Mouse (Mus musculus) layer of hippocampus, adult 2 months (tissue): ENCODE data around the gene Gm34302. TPM values are rescaled to one million over a fixed set of nuclear protein-coding genes. Genes with fewer than 3 reads are reported as not detected.
"Not testable (repeated sequence)": the region's sequence is repeated elsewhere in the genome, so short reads cannot be mapped to it uniquely, and the experiment has no call there.

Experiments
- DNase-seq, 2 experiments: peaks; one replicate each; pipeline ENCODE4 v3.0.0; 2022; ENCODE audit warnings: low spot score in 2 of 2
- H3K27ac ChIP-seq: fragments of 200-600 bp; 2 replicates; pipeline ENCODE4 v1.8.1; 2022
- H3K4me3 ChIP-seq: fragments of 200-600 bp; 2 replicates; pipeline ENCODE4 v1.8.1; 2022; ENCODE audit warnings: mild to moderate bottlenecking
- CTCF ChIP-seq: fragments of 200-600 bp; conservative IDR thresholded peaks from 2 replicates; pipeline ENCODE4 v1.8.1; 2022; ENCODE audit warnings: antibody characterized with exemption, mild to moderate bottlenecking, moderate library complexity
- long read RNA-seq, 2 experiments: library from polyadenylated mRNA; stranded (forward); transcript quantifications; one replicate each; pipeline ENCODE4 v2.0.0; 2021; ENCODE audit warnings: borderline mapping rate in 2 of 2
- total RNA-seq, 2 experiments: library from RNA; stranded (reverse); gene quantifications; 2 replicates each; pipeline ENCODE4 v1.2.3; 2021

The Gm34302 gene
- total RNA-seq, result not detected
- long read RNA-seq, experiment 1, result 0 reads
- long read RNA-seq, experiment 2, result 0 reads

DNA sequence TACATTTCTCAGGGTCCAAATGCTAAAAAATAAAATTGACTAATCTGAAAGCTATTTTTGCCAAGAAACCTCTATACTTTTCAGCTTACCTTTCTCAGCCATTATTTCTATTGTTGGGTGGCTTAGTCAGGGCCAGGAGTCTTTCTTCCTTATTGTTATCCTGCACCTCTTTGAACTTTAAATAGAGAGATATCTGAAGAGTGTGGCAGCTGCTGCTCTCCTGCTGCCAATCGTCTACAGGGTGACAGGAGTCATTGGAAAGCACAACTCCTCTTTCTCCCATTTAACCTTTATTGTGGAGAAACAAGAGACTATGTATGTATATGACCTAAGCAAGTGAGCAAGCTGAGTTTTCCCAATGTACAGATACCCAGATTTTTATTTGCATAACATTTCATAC is at the start of gene Gm34302:
TSS of gene Gm34302 (minus strand) at position 154 of the 400 bp plus-strand sequence.
- TF ChIP-seq CTCF, result no peak
- DNase-seq, result no peak
- Histone ChIP-seq H3K4me3 (no peak within 1 kb of the TSS), H3K27ac (no peak within 1 kb of the TSS)

DNA sequence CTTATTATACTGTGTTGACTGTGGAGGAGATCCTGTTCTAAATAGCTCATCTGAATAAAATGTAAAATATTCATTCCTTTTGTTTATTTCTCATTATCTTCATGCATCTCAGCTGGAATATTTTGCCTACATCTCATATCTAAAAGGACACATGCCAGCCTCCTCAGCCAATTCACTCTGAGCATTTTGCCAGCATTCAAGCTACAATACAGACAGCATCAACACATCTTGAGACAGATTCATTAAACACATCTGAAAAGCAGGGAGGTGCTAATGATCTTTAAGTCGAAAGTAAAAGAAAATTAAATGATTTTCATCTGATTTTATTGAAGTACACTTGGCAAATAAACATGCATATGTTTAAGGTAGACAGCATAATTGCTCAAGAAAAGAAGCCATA is 48.2 kb upstream of the Gm34302 start:
- no peak for TF ChIP-seq CTCF
- no peak overlapping the region for H3K27ac ChIP-seq
- no peak overlapping the region for H3K4me3 ChIP-seq
- DNase-seq, result no peak

DNA sequence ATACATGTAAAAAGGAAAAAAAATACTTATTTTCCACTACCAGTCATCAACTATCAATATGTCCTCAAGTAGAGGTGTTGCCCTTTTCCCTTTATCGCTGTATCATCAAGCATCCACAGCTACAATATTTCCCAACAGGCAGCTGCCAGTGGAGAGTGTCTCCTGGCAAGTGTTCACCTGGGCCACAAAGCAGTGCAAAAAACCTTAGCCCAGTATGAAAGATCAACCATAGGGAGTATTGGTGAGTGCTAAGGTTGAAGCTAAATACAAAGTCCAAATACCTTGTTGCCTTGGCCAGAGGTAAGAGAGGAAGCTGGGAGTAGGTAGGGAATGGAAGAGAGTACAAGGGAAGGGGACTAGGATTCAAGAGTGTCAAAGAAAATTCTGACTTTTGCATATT is 34.0 kb upstream of the Gm34302 start:
- TF ChIP-seq CTCF, result no peak
- Histone ChIP-seq H3K4me3 (no peak overlapping the region), H3K27ac (no peak overlapping the region)
- no peak for DNase-seq

DNA sequence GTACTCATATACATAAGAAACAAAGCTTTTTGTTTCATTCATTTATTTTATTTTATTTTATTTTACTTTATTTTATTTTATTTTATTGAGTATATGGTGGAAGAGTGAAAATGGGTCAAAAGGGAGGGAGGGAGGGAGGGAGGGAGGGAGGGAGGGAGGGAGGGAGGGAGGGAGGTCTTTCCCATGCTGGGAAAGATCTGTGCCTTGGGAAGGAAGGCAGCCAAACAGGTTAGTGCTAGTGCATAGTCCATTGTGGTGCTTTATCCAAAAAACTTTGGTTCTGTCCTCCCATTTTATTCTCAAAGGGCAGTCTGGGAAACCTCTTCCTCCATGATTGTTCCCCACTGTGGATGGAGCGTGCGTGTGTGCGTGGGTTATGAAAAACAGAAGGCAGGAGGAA is 32.6 kb upstream of the Gm34302 start:
- H3K4me3 ChIP-seq, H3K27ac ChIP-seq, DNase-seq: not testable (repeated sequence)

DNA sequence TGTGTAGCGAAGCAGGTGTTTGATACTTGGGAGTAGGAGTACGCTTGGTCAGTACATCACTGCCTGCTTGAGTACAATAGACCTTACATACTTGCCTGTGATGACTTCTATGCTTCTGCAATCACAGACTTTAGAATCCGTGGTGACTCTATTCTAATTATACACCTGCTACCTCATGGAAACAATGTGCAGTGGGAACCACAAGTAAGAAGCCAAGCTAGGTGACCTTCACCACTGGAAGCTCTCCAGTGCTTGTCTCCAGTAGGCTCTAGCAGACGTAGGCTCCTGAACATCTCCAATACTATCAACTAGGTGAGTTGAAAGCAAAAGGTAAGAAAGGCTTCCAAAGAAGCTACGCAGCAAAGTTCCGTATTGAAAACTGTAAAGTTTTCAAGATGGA is 27.6 kb upstream of the Gm34302 start:
- TF ChIP-seq CTCF, result no peak
- Histone ChIP-seq H3K4me3 (no peak overlapping the region), H3K27ac (no peak overlapping the region)
- DNase-seq, result no peak

DNA sequence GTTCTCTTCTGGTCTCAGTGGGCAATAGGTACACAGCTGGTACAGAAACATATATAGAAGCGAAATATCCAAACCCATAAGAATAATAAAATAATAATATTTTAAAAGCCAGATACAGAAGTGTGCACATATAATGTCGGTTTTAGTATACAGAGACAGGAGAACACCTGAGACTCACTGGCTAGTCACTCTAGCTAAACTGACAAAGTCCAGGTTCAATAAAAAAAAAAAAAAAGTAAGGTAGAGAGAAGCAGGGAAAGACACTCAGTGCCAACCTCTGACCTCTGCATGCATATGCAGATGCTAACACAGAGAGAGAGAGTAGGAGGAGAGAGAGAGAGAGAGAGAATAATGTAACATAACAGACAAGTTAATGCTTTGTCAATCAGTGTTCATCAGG is 25.8 kb upstream of the Gm34302 start:
- Histone ChIP-seq H3K4me3 (no peak overlapping the region), H3K27ac (no peak overlapping the region)
- no peak for DNase-seq
- TF ChIP-seq CTCF, result no peak

DNA sequence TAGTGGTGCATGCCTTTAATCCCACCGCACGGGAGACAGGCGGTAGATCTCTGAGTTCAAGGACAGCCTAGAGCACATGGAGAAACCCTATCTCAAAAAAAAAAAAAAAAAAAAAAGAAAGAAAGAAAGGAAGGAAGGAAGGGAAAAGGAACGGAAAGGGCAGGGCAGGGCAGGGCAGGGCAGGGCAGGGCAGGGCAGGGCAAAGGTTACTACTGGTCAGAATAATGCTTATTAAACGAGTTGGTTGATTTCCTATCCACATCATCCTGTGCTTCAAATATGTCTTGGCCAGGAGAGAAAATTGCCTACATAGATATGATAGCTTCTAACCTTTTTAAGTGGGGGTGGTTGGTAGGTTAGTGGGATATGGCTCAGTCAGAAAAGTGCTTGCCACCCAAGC is 25.2 kb upstream of the Gm34302 start:
- DNase-seq, result no peak
- Histone ChIP-seq H3K27ac (no peak overlapping the region), H3K4me3 (no peak overlapping the region)
- TF ChIP-seq CTCF, result no peak

DNA sequence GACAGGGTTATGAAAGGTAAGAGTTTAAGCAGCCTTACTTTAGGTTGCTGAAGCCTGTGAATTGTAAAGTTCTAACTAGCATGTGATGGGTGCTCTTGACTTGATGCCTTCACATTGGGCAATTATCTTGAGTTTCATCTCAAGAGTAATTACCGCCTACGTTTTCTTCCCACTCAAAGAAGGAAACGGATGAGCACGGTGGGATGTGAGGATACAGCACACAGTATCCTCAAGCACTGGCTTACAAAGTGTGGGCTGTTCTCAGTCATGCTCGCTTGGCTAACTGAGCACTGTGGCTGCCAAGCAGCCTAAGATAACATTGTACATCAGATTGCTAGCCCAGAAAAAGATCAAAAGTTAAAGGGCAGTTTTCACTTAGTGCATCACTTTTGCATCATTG is 20.8 kb upstream of the Gm34302 start:
- Histone ChIP-seq H3K4me3 (no peak overlapping the region), H3K27ac (no peak overlapping the region)
- DNase-seq, result no peak
- no peak for TF ChIP-seq CTCF

DNA sequence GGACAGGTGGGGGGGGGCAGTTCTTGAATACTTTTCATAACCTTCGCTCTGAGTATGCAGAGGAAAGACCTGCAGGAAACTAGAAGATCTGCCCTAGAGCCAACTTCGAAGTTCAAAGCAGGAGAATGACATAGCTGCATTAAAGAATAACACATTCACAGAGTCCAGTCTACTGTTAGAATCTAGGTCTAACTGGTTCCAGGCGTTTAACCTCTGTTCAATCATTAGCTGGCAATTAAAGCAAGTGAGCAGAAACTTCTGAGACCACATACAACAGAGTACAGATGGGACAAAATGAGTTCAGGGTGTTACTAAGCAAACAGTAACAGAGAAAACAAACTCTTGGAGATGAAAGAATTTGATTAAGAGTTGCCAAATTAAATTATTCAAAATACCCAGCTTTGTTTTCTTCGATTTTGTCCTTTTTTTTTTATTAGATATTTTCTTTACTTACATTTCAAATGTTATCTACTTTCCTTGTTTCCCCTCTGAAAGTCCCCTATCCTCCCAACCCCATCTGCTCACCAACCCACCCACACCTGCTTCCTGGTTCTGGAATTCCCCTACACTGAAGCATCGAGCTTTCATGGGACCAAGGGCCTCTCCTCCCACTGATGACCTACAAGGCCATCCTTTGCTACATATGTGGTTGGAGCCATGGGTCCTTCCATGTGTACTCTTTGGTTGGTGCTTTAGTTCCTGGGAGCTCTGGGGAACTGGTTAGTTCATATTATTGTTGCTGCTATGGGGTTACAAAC is 11.1 kb upstream of the Gm34302 start:
- DNase-seq, result no peak
- no peak overlapping the region for H3K27ac ChIP-seq

DNA sequence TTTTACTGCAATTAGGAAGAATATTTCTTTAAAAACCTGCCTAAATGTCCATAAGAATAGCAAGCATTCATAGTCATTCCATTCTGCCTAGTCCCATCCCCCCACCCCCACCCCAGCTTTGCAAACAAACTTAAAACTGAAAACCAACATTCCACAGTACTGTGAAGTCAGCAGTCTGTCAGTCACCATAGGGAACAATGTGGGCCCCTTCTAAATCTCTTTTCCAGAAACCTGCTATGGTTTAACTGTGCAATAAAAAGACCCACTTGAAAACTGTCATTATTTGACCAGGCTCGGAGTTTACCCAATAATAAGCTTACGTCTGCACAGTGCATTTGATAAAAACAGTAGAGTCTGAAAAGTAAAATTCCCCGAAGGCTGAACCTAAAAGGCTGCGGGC is 9.9 kb upstream of the Gm34302 start:
- no peak for TF ChIP-seq CTCF
- Histone ChIP-seq H3K27ac (no peak overlapping the region), H3K4me3 (no peak overlapping the region)
- DNase-seq, result no peak

More for the DNA sequence above, 11.1 kb upstream of the Gm34302 start:
- TF ChIP-seq CTCF, result no peak
- no peak overlapping the region for H3K4me3 ChIP-seq

DNA sequence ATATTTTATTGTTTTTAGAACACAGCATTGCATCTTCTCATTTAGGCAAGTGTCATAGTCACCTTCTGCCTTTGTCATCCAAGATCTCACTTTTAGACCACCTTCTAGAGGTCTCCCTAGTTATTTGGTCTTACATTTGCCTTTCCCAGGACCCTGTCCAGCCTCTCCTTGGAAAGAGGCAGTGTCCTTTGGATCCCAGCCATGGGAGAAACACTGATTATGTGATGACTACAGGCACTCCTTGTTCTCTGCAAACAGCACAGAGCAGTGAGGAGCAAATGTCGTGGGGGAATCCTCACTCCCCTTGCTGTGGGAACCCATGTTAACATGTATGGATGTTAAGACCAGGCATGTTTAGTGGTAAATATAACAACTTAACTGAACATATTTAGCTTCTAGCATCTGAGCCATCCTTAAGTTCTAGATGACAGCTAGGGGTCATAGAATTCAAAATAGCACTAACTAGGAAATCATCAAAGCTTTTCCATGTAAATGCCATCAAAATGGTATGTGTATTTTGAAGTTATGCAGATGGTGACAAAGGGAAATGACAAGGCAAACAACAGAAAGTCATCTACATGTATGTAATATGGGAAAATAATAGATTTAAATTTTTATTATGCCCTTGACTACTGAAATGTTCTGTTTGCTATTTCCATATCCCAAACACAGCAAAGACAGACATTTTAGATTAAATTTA is 43.1 kb downstream of the Gm34302 start:
- H3K27ac ChIP-seq, result no peak overlapping the region
- DNase-seq, result no peak
- TF ChIP-seq CTCF, result no peak
- no peak overlapping the region for H3K4me3 ChIP-seq

DNA sequence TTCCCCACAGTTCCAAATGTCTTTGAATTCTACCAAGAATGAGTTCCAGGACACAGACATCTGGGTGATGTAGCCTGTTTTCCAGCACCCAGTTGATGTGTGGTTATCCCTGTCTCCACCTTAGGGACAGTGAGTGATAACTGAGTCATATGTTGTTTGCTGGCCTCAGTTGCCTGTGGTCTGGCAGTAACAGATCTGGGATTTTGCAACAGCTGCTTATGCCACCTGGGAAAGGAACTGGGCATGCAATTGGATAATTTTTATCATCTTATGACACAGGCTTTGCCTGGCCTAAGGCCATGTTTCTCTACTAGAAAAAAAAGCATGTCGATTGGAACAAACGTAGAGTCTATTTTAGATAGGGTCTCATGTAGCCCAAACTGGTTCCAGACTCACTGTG is 43.9 kb downstream of the Gm34302 start:
- no peak for TF ChIP-seq CTCF
- Histone ChIP-seq H3K4me3 (no peak overlapping the region), H3K27ac (no peak overlapping the region)
- DNase-seq, result no peak

DNA sequence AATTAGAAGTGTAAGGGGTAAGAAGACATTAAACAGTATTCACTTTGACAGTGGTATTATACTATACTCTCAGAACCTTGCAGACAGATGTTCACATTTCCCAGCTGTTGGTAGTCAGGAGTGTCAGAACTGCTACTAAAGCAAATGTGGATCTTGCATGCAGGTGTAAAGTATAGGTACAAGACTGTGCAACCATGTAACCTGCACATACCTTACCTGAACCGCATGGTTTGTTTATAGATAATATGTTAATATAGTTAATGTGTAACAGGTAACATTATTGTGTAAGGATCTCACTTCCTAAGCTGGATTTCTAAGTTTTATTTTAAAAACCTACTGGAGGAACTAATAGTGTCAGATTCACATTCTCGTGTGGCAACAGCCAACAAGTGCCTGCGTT is 44.8 kb downstream of the Gm34302 start:
- no peak overlapping the region for H3K4me3 ChIP-seq
- no peak overlapping the region for H3K27ac ChIP-seq
- DNase-seq, result no peak
- TF ChIP-seq CTCF, result no peak

Other genes with a start within 250 kb of the Gm34302 start
- 1 to 10 TPM; 7.0 to 7.4 TPM for gene Mme, start 242.3 kb downstream of the Gm34302 start, total RNA-seq